Mouse (Mus musculus) cerebellum, adult 2 months (tissue): ENCODE measurements at regions not wholly inside any gene's neighbourhood (a gene's known extent, or its start where the extent isn't known, plus 50 kb on each side); places are given as distances from the start of the nearest gene placed in this dataset.

Experiments used
- CTCF ChIP-seq: fragments of 200-500 bp; IDR thresholded peaks from 2 replicates; pipeline ENCODE4 v1.5.1; 2011; ENCODE audit warnings: low read depth, mild to moderate bottlenecking, control low read depth, low read length, moderate library complexity, borderline replicate concordance; ENCODE audit not compliant: insufficient read depth
- POLR2A ChIP-seq: fragments of 200-500 bp; IDR thresholded peaks from 2 replicates; pipeline ENCODE4 v1.6.1; 2011; ENCODE audit warnings: low read length, control low read depth, borderline replicate concordance; ENCODE audit not compliant: insufficient read depth

GRCm38 (mm10) chr5:40952901-40953595 is 754.9 kb downstream of the Rab28 start:
- TF ChIP-seq CTCF: peak; percentile 88
- TF ChIP-seq POLR2A: no peak
